Mouse (Mus musculus) intestine, embryonic 14.5 days (tissue): ENCODE results near the gene Ppargc1a. TPM values are rescaled to one million over a fixed set of nuclear protein-coding genes. Genes with fewer than 3 reads are reported as not detected.
A peak's percentile ranks its signal among the peaks of the same experiment; 100 is the strongest.

Experiments
- ATAC-seq: fragments of 200-750 bp; cut with Nextera tagmentation; replicated peaks from 2 replicates; pipeline ENCODE4 v1.8.0; 2017; ENCODE audit warnings: low read depth, moderate number of reproducible peaks, moderate TSS enrichment, moderate library complexity; ENCODE audit not compliant: low FRiP score, low TSS enrichment
- DNase-seq: peaks from one replicate; pipeline ENCODE4 v3.0.0-alpha.2; 2018; ENCODE audit warnings: low spot score
- H3K27ac ChIP-seq: fragments of 300-500 bp; sonication (generic); 2 replicates; pipeline ENCODE4 v1.5.1; 2014; ENCODE audit warnings: low read depth, mild to moderate bottlenecking, control low read depth
- H3K27me3 ChIP-seq: fragments of 300-500 bp; sonication (generic); replicated peaks from 2 replicates; pipeline ENCODE4 v1.6.1; 2014; ENCODE audit warnings: low read length, control low read depth; ENCODE audit not compliant: control insufficient read depth, insufficient read depth
- H3K36me3 ChIP-seq: fragments of 300-500 bp; sonication (generic); 2 replicates; pipeline ENCODE4 v1.6.1; 2014; ENCODE audit warnings: low read length, control low read depth; ENCODE audit not compliant: control insufficient read depth, insufficient read depth
- H3K4me1 ChIP-seq: fragments of 300-500 bp; sonication (generic); replicated peaks from 2 replicates; pipeline ENCODE4 v1.6.1; 2014; ENCODE audit warnings: low read length, control low read depth, mixed read lengths; ENCODE audit not compliant: control insufficient read depth, insufficient read depth
- H3K4me2 ChIP-seq: fragments of 300-500 bp; sonication (generic); 2 replicates; pipeline ENCODE4 v1.6.1; 2014; ENCODE audit warnings: low read length
- H3K4me3 ChIP-seq: fragments of 300-500 bp; sonication (generic); 2 replicates; pipeline ENCODE4 v1.5.1; 2014; ENCODE audit warnings: low read depth, low read length, control low read depth, mixed read lengths
- H3K9ac ChIP-seq: fragments of 300-500 bp; sonication (generic); 2 replicates; pipeline ENCODE4 v1.6.1; 2014; ENCODE audit warnings: mild to moderate bottlenecking, low read length
- H3K9me3 ChIP-seq: fragments of 300-500 bp; sonication (generic); 2 replicates; pipeline ENCODE4 v1.6.1; 2016; ENCODE audit warnings: low read length, control low read depth; ENCODE audit not compliant: control insufficient read depth
- WGBS: fragments of 180-500 bp; shearing (Covaris S2); extraction: QIAGEN DNeasy Blood & Tissue Kit; methylation state at CpG from one replicate; pipeline ENCODE4 v1.1.7; 2014; 5-methylcytosine and 5-hydroxymethylcytosine counted together
- polyA plus RNA-seq: library from polyadenylated mRNA; unstranded; fragments of >200 nt; fragmentation: Nextera tagmentation; extraction: Ambion mirVana; gene quantifications from 2 replicates; pipeline ENCODE4 v1.2.1, GENCODE M21; 2014

Ppargc1a gene
- polyA plus RNA-seq, 1 experiment from 2014 or later, result 5.5 TPM

GRCm38 (mm10) chr5:51478319-51478994 is 89.1 kb downstream of the Ppargc1a start:
- ATAC-seq (peak; percentile 70), DNase-seq (no peak)

GRCm38 (mm10) chr5:51477140-51477539 is 90.4 kb downstream of the Ppargc1a start:
- WGBS, result 73% methylated on average over 3 of the region's 3 CpGs
- Histone ChIP-seq H3K4me3 (no peak overlapping the region), H3K36me3 (no peaks in the 10 kb centered on the region), H3K27me3 (no peaks in the 10 kb centered on the region), H3K9me3 (peaks cover 4% of the 10 kb centered on the region; the same call in 1 of the 2 replicates), H3K4me1 (peaks cover 5% of the 10 kb centered on the region; the same call in 1 of the 2 replicates), H3K27ac (no peak overlapping the region), H3K4me2 (no peak overlapping the region), H3K9ac (no peak overlapping the region)
- DNase-seq, result no peak
- no peak for ATAC-seq

More at GRCm38 (mm10) chr5:51478319-51478994, 89.1 kb downstream of the Ppargc1a start:
- no peak overlapping the region for H3K4me2 ChIP-seq
- H3K36me3 ChIP-seq, result no peaks in the 10 kb centered on the region
- H3K9me3 ChIP-seq, result peaks cover 4% of the 10 kb centered on the region; the same call in 1 of the 2 replicates
- no peak overlapping the region for H3K4me3 ChIP-seq
- no peak overlapping the region for H3K27ac ChIP-seq
- H3K4me1 ChIP-seq, result peaks cover 5% of the 10 kb centered on the region; the same call in 1 of the 2 replicates
- H3K27me3 ChIP-seq, result no peaks in the 10 kb centered on the region
- no peak overlapping the region for H3K9ac ChIP-seq
- 16% methylated on average over 7 of the region's 7 CpGs for WGBS

GRCm38 (mm10) chr5:51475034-51475541 is 92.4 kb downstream of the Ppargc1a start:
- no peak for DNase-seq

GRCm38 (mm10) chr5:51471614-51472013 is 95.9 kb downstream of the Ppargc1a start:
- Histone ChIP-seq H3K27ac (no peak overlapping the region), H3K27me3 (no peaks in the 10 kb centered on the region), H3K9me3 (peaks cover 4% of the 10 kb centered on the region; the same call in 1 of the 2 replicates), H3K36me3 (no peaks in the 10 kb centered on the region), H3K4me2 (no peak overlapping the region), H3K9ac (no peak overlapping the region), H3K4me3 (no peak overlapping the region), H3K4me1 (no peaks in the 10 kb centered on the region)
- DNase-seq, result no peak
- ATAC-seq, result no peak
- 84% methylated on average over 4 of the region's 4 CpGs for WGBS

More at GRCm38 (mm10) chr5:51475034-51475541, 92.4 kb downstream of the Ppargc1a start:
- Histone ChIP-seq H3K9ac (no peak overlapping the region), H3K4me3 (no peak overlapping the region), H3K9me3 (peaks cover 4% of the 10 kb centered on the region; the same call in 1 of the 2 replicates), H3K4me1 (peaks cover 5% of the 10 kb centered on the region; the same call in 1 of the 2 replicates), H3K4me2 (no peak overlapping the region), H3K27ac (no peak overlapping the region), H3K27me3 (no peaks in the 10 kb centered on the region), H3K36me3 (no peaks in the 10 kb centered on the region)
- ATAC-seq, result no peak
- WGBS, result 86% methylated on average over 4 of the region's 4 CpGs

GRCm38 (mm10) chr5:51466036-51466435 is 101.5 kb downstream of the Ppargc1a start:
- WGBS, result 45% methylated on average over 5 of the region's 5 CpGs
- ATAC-seq (no peak), DNase-seq (no peak)
- H3K9me3 ChIP-seq, result no peaks in the 10 kb centered on the region
- no peak overlapping the region for H3K4me2 ChIP-seq
- H3K4me3 ChIP-seq, result no peak overlapping the region
- H3K36me3 ChIP-seq, result peaks cover 3% of the 10 kb centered on the region; the same call in 1 of the 2 replicates
- no peak overlapping the region for H3K9ac ChIP-seq
- no peaks in the 10 kb centered on the region for H3K4me1 ChIP-seq
- no peak overlapping the region for H3K27ac ChIP-seq
- no peaks in the 10 kb centered on the region for H3K27me3 ChIP-seq

GRCm38 (mm10) chr5:51452033-51452432 is 115.5 kb downstream of the Ppargc1a start:
- H3K4me1 ChIP-seq, result no peaks in the 10 kb centered on the region
- no peak overlapping the region for H3K9ac ChIP-seq
- H3K27ac ChIP-seq, result no peak overlapping the region
- no peaks in the 10 kb centered on the region for H3K27me3 ChIP-seq
- H3K4me2 ChIP-seq, result no peak overlapping the region
- H3K36me3 ChIP-seq, result no peaks in the 10 kb centered on the region
- no peaks in the 10 kb centered on the region for H3K9me3 ChIP-seq
- H3K4me3 ChIP-seq, result no peak overlapping the region
- DNase-seq (no peak), ATAC-seq (no peak)
- WGBS, result 69% methylated on average over 3 of the region's 3 CpGs

GRCm38 (mm10) chr5:51447631-51448030 is 119.9 kb downstream of the Ppargc1a start:
- Histone ChIP-seq H3K27ac (no peak overlapping the region), H3K4me2 (no peak overlapping the region), H3K27me3 (no peaks in the 10 kb centered on the region), H3K9ac (no peak overlapping the region), H3K9me3 (no peaks in the 10 kb centered on the region), H3K4me3 (no peak overlapping the region), H3K4me1 (no peaks in the 10 kb centered on the region), H3K36me3 (no peaks in the 10 kb centered on the region)
- 89% methylated on average over 1 of the region's 1 CpGs for WGBS
- ATAC-seq (no peak), DNase-seq (no peak)

- Histone ChIP-seq H3K4me1 (no peaks in the 10 kb centered on the region), H3K36me3 (no peaks in the 10 kb centered on the region), H3K4me2 (no peak overlapping the region), H3K4me3 (no peak overlapping the region), H3K27me3 (no peaks in the 10 kb centered on the region), H3K9ac (no peak overlapping the region), H3K27ac (no peak overlapping the region), H3K9me3 (no peaks in the 10 kb centered on the region)
- DNase-seq (no peak), ATAC-seq (no peak)
- 86% methylated on average over 14 of the region's 14 CpGs for WGBS
Observed at GRCm38 (mm10) chr5:51446299-51447090, 121.0 kb downstream of the Ppargc1a start.
